Mouse (Mus musculus) spleen, adult 2 months (tissue): ENCODE measurements around the gene Stim1. TPM values are rescaled to one million over a fixed set of nuclear protein-coding genes. Genes with fewer than 3 reads are reported as not detected.

Source experiments
- DNase-seq, 2 experiments: peaks; one replicate each; pipeline versions ENCODE4 v3.0.0 to v3.0.0-alpha.2; 2012 to 2021; ENCODE audit warnings: low spot score in 2 of 2, low read depth in 1 of 2
- H3K27ac ChIP-seq: fragments of 200-500 bp; 2 replicates; pipeline ENCODE4 v1.5.1; 2012; ENCODE audit warnings: low read length, inconsistent platforms; ENCODE audit not compliant: insufficient read depth
- H3K27me3 ChIP-seq: fragments of 200-500 bp; 2 replicates; pipeline ENCODE4 v1.6.1; 2012; ENCODE audit warnings: mild to moderate bottlenecking, moderate library complexity, low read length, inconsistent platforms; ENCODE audit not compliant: control insufficient read depth, insufficient read depth
- H3K36me3 ChIP-seq: fragments of 200-500 bp; 2 replicates; pipeline ENCODE4 v1.6.1; 2012; ENCODE audit warnings: mild to moderate bottlenecking, low read length, inconsistent platforms; ENCODE audit not compliant: control insufficient read depth, insufficient read depth
- H3K4me1 ChIP-seq: fragments of 200-500 bp; 2 replicates; pipeline ENCODE4 v1.6.1; 2011; ENCODE audit warnings: inconsistent platforms; ENCODE audit not compliant: control insufficient read depth, insufficient read depth, insufficient read length
- H3K4me3 ChIP-seq: fragments of 200-500 bp; 2 replicates; pipeline ENCODE4 v1.5.1; 2011; ENCODE audit warnings: mild to moderate bottlenecking, inconsistent platforms; ENCODE audit not compliant: insufficient read depth, insufficient read length; ENCODE audit errors: extremely low read depth
- CTCF ChIP-seq: fragments of 200-500 bp; IDR thresholded peaks from 2 replicates; pipeline ENCODE4 v1.5.1; 2011; ENCODE audit warnings: mild to moderate bottlenecking, inconsistent platforms; ENCODE audit not compliant: insufficient read depth, insufficient read length, insufficient replicate concordance; ENCODE audit errors: extremely low read depth
- POLR2A ChIP-seq: fragments of 200-500 bp; IDR thresholded peaks from 2 replicates; pipeline ENCODE4 v1.6.1; 2011; ENCODE audit warnings: low read depth, low read length, inconsistent platforms
- WGBS: fragments of 180-500 bp; shearing (Covaris S2); methylation state at CpG from one replicate; pipeline ENCODE4 v1.1.7; 2018; 5-methylcytosine and 5-hydroxymethylcytosine counted together
- polyA plus RNA-seq: library from polyadenylated mRNA; depleted of rRNA; stranded (reverse); fragments of >200 nt; gene quantifications from 2 replicates; pipeline ENCODE4 v1.2.3, GENCODE M21; 2012

Stim1 gene
- polyA plus RNA-seq, 1 experiment, result 49.3 TPM

GRCm38 (mm10) chr7:102243870-102244269 lies 23.7 kb upstream of the Stim1 start:
- 26% methylated on average over 2 of the region's 2 CpGs for WGBS
- H3K27ac ChIP-seq, result peak overlapping the region; percentile 11
- H3K36me3 ChIP-seq, result peaks cover 17% of the 10 kb centered on the region
- TF ChIP-seq POLR2A (no peak), CTCF (no peak)
- no peak overlapping the region for H3K4me3 ChIP-seq
- no peaks in the 10 kb centered on the region for H3K27me3 ChIP-seq
- peaks cover 48% of the 10 kb centered on the region for H3K4me1 ChIP-seq
- peak in 1 of 2 experiments; percentile 49 for DNase-seq

- no peak for DNase-seq
- Histone ChIP-seq H3K27ac (peak overlapping the region; percentile 11), H3K27me3 (no peaks in the 10 kb centered on the region), H3K4me3 (no peak overlapping the region), H3K4me1 (peaks cover 48% of the 10 kb centered on the region), H3K36me3 (peaks cover 11% of the 10 kb centered on the region)
- WGBS, result 69% methylated on average over 3 of the region's 3 CpGs
- TF ChIP-seq POLR2A, result no peak
- no peak for TF ChIP-seq CTCF
Measured at GRCm38 (mm10) chr7:102244782-102245535, 22.6 kb upstream of the Stim1 start.

- 4% methylated on average over 1 of the region's 1 CpGs for WGBS
- no peak overlapping the region for H3K4me3 ChIP-seq
- H3K27ac ChIP-seq, result peak overlapping the region; percentile 11
- H3K36me3 ChIP-seq, result peaks cover 5% of the 10 kb centered on the region
- no peaks in the 10 kb centered on the region for H3K27me3 ChIP-seq
- no peak for TF ChIP-seq POLR2A
- TF ChIP-seq CTCF, result no peak
- peaks cover 48% of the 10 kb centered on the region for H3K4me1 ChIP-seq
- peak in 1 of 2 experiments; percentile 27 for DNase-seq
Measured at GRCm38 (mm10) chr7:102245775-102246174, 21.8 kb upstream of the Stim1 start.

DNA sequence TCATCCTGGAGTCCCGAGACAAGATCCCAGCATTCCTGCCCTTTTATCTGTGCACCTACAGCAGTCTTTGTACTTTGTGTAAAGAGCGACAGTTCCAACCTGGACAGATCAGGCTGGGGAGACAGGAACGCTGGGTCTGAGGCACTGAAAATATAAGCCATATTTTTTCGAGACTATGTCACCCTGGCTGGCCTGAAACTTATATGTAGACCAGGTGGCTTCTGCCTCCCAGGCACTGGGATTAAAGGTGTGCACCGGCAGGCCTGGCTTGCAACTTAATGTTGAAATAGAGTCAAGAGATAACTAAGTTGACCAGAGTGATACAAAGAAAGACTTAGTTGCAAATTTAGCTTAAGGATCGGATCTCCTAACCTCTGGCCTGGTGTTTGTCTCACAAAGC lies 21.3 kb upstream of the Stim1 start:
- Histone ChIP-seq H3K27ac (peak overlapping the region; percentile 11), H3K4me1 (peaks cover 50% of the 10 kb centered on the region), H3K36me3 (peaks cover under 1% of the 10 kb centered on the region; the same call in 1 of the 2 replicates), H3K4me3 (no peak overlapping the region), H3K27me3 (no peaks in the 10 kb centered on the region)
- DNase-seq, result no peak
- TF ChIP-seq POLR2A, result no peak
- no peak for TF ChIP-seq CTCF
- WGBS, result 39% methylated on average over 6 of the region's 6 CpGs

DNA sequence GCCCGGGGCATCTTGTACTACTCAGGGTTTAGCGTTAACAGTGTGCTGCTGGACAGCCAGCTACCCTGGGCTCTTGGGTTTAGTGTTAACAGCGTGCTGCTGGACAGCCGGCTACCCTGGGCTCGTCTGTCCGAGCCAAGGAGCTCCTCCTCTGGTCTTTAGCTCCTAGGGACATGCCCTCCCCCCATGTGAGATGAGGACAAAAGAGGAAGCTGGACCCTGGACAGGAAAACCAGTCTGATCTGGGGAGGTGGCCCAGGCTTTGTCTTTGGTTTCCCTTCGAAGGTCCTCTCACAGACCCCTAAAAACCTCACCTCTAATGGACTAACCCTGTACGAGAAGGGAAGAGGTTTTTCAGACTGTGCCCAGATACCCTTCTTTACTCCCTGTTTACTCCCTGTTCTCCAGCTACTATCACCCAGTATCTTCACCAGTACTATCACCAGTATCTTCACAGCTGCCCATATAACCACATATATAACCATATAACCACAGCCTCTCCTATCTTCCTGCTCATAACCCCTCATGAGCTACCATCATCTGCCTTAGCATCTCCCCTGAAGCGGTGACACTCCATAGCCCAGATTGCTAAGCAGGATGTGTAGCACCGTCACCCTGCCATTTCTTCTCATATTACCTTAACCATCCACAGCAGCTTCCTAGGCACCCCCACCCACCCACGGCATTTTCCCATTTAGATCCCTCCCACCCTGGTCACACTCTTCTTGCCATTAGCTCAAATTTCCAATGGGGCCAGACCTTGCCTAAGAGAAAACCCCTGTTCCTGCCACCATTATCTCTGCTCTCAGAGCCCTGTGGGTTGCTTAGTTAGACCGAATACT lies 20.4 kb upstream of the Stim1 start:
- DNase-seq, result no peak
- Histone ChIP-seq H3K27ac (peak overlapping the region; percentile 97), H3K4me1 (peaks cover 52% of the 10 kb centered on the region), H3K27me3 (no peaks in the 10 kb centered on the region), H3K36me3 (no peaks in the 10 kb centered on the region), H3K4me3 (peak overlapping the region; percentile 85; the same call in 1 of the 2 replicates)
- whole genome bisulfite sequencing, result 22% methylated on average over 12 of the region's 12 CpGs
- TF ChIP-seq POLR2A (no peak), CTCF (no peak)

- DNase-seq, result peak; percentile 21 to 62
- TF ChIP-seq CTCF (no peak), POLR2A (no peak)
- Histone ChIP-seq H3K36me3 (no peaks in the 10 kb centered on the region), H3K4me3 (peak overlapping the region; percentile 85), H3K27ac (peak overlapping the region; percentile 97), H3K4me1 (peaks cover 48% of the 10 kb centered on the region), H3K27me3 (no peaks in the 10 kb centered on the region)
- WGBS, result under 1% methylated on average over 16 of the region's 16 CpGs
Measured at GRCm38 (mm10) chr7:102248691-102249404, 18.8 kb upstream of the Stim1 start.
